ENCODE assay signal across 8 mouse cellular contexts in the genomic region with DNA sequence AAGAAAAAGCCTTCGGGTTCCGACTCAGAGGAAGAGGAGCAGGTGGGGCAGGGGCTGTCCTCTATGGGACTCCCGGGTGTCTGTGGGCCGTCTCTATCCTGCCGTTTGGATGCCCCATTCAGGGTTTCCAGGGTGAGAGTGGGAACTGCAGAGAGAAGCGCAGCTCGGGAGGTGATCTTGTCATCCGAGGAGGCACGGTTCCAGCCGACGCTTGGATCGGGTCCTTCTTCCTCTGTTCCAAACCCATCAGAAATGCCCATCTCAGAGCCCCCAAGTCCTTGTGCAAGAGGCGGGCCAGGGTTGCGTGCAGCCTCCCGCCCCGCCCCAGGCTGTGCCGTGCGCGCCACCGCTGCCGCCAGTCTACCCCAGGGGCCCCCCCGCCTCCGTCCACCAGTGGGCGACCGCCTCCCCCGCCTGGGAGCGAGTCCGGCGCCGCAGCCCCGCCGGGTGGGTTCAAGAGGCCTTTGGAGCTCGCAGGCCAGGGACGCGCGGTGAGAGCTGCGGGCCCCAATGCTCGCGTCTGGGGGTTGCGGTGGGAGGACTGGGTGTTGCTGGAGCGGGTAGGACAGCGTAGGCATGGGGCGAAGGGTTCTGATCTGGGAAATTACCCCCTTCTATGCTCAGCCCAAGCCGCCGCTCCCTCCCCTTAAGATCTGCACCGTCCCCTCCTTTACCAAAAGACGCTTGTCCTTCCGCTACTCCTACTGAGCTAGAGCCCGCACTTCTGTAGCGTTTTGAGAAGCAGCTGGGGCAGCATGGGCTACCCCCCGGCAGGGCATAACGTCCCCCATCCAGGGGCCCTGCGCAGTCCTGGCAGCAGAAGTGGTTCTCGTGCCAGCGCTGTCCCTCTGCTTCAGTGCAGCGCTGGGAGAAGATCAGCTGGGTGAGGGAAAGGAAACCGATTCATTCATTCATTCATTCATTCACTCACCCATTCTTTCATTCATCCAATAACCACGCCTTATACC. TPM values are rescaled to one million over a fixed set of nuclear protein-coding genes. Genes with fewer than 3 reads are reported as not detected.
A peak's percentile ranks its signal among the peaks of the same experiment; 100 is the strongest.
DNase-seq lines count a peak whose midpoint lies in the region; ATAC-seq and TF ChIP-seq lines count a peak whose summit lies in the region.

A gene (plus strand): TSS at position 423 of the 968 bp plus-strand sequence.

- H3K79me2 ChIP-seq in heart, adult 2 months (replicated peaks; ENCODE audit: control insufficient read depth, insufficient read depth, low read length) = no peaks in the 10 kb centered on the region

- H3K9ac ChIP-seq in embryonic facial prominence, embryonic 12.5 days = peak within 1 kb of the TSS; percentile 77
- H3K9ac ChIP-seq in heart, adult 2 months (ENCODE audit: low read depth, low read length) = peak within 1 kb of the TSS; percentile 74
- peak within 1 kb of the TSS; percentile 90 for H3K9ac ChIP-seq in midbrain, embryonic 16.5 days (ENCODE audit: low read depth, low read length)

- peak within 1 kb of the TSS; percentile 90 for H3K4me2 ChIP-seq in embryonic facial prominence, embryonic 12.5 days (replicated peaks)
- peak within 1 kb of the TSS; percentile 97 for H3K4me2 ChIP-seq in midbrain, embryonic 16.5 days (ENCODE audit: low read length)

- TF ChIP-seq POLR2A in heart, adult 2 months (IDR thresholded peaks at IDR 0.05; ENCODE audit: insufficient read depth, low read depth, low read length) = no peak
- no peak for TF ChIP-seq POLR2A in kidney, adult 2 months (IDR thresholded peaks at IDR 0.05; ENCODE audit: low read depth, low read length)

- H3K36me3 ChIP-seq in embryonic facial prominence, embryonic 12.5 days = peaks cover 17% of the 10 kb centered on the region
- no peaks in the 10 kb centered on the region for H3K36me3 ChIP-seq in heart, adult 2 months (ENCODE audit: control insufficient read depth, insufficient read depth, low read length)
- no peaks in the 10 kb centered on the region for H3K36me3 ChIP-seq in kidney, adult 2 months (ENCODE audit: control insufficient read depth, insufficient read depth, low read length)
- H3K36me3 ChIP-seq in midbrain, embryonic 16.5 days (ENCODE audit: control insufficient read depth, insufficient read depth, low read length) = peaks cover 2% of the 10 kb centered on the region; the same call in 1 of the 2 replicates

- TF ChIP-seq EP300 in heart, adult 2 months (IDR thresholded peaks at IDR 0.05; ENCODE audit: insufficient read depth, low read depth, low read length) = no peak

- H3K4me1 ChIP-seq in embryonic facial prominence, embryonic 12.5 days = peaks cover 16% of the 10 kb centered on the region
- H3K4me1 ChIP-seq in heart, adult 2 months (ENCODE audit: control insufficient read depth, insufficient read depth, low read length) = 0 out of 2 replicates have a peak, but pooled peaks cover 1% of the 10 kb centered on the region
- H3K4me1 ChIP-seq in kidney, adult 2 months (ENCODE audit: control insufficient read depth, insufficient read depth, low read length) = peaks cover 10% of the 10 kb centered on the region; the same call in 1 of the 2 replicates
- peaks cover 27% of the 10 kb centered on the region for H3K4me1 ChIP-seq in midbrain, embryonic 16.5 days (ENCODE audit: control insufficient read depth, insufficient read depth, low read length)

- 1% methylated on average over 58 of the region's 58 CpGs for WGBS in embryonic facial prominence, embryonic 12.5 days
- 3% methylated on average over 57 of the region's 58 CpGs for WGBS in heart, adult 2 months
- WGBS in kidney, adult 2 months = 5% methylated on average over 58 of the region's 58 CpGs
- WGBS in midbrain, embryonic 16.5 days = under 1% methylated on average over 58 of the region's 58 CpGs

- no peaks in the 10 kb centered on the region for H3K27me3 ChIP-seq in embryonic facial prominence, embryonic 12.5 days
- no peaks in the 10 kb centered on the region for H3K27me3 ChIP-seq in heart, adult 2 months (ENCODE audit: control insufficient read depth, insufficient read depth, low read length)
- no peaks in the 10 kb centered on the region for H3K27me3 ChIP-seq in kidney, adult 2 months (replicated peaks; ENCODE audit: control insufficient read depth, insufficient read depth, low read length)
- H3K27me3 ChIP-seq in midbrain, embryonic 16.5 days (ENCODE audit: control insufficient read depth, insufficient read depth, low read depth, low read length) = no peaks in the 10 kb centered on the region

- TF ChIP-seq CTCF in heart, adult 2 months (IDR thresholded peaks at IDR 0.05) = peak; percentile 28
- TF ChIP-seq CTCF in kidney, adult 2 months (conservative IDR thresholded peaks at IDR 0.05; ENCODE audit: insufficient read depth, insufficient read length, low read depth, low read length) = no peak

- H3K9me3 ChIP-seq in embryonic facial prominence, embryonic 12.5 days = no peaks in the 10 kb centered on the region
- H3K9me3 ChIP-seq in midbrain, embryonic 16.5 days (replicated peaks; ENCODE audit: control insufficient read depth, low read length, poor library complexity, severe bottlenecking) = no peaks in the 10 kb centered on the region

- peak; percentile 65 for ATAC-seq in embryonic facial prominence, embryonic 12.5 days (ENCODE audit: insufficient number of reproducible peaks, insufficient read depth, low FRiP score, low TSS enrichment)
- ATAC-seq in midbrain, embryonic 16.5 days = peak; percentile 77

- H3K27ac ChIP-seq in embryonic facial prominence, embryonic 12.5 days = peak within 1 kb of the TSS; percentile 86
- peak within 1 kb of the TSS; percentile 92 for H3K27ac ChIP-seq in heart, adult 2 months
- H3K27ac ChIP-seq in kidney, adult 2 months (ENCODE audit: insufficient read depth, low read depth, low read length) = peak within 1 kb of the TSS; percentile 37; the same call in 1 of the 2 replicates
- peak within 1 kb of the TSS; percentile 84 for H3K27ac ChIP-seq in midbrain, embryonic 16.5 days (ENCODE audit: low read length)

- DNase-seq in B cell, adult 2 months = peak; percentile 60 to 62
- peak; percentile 77 for DNase-seq in adrenal gland, postnatal 25 days
- peak; percentile 76 to 78 for DNase-seq in heart, adult 2 months
- DNase-seq in kidney, adult 2 months = peak; percentile 52
- peak; percentile 76 for DNase-seq in liver
- DNase-seq in spleen, postnatal 14 days (ENCODE audit: low spot score in 2 of 2) = peak; percentile 33 to 49

- intact Hi-C loops in heart, adult 2 months (cut with DNase I) = loop anchor here (1.0 kb wide), 1 partner anchor 60 kb away; no protein-coding TSS in a partner anchor

- H3K4me3 ChIP-seq in embryonic facial prominence, embryonic 12.5 days = peak within 1 kb of the TSS; percentile 74
- peak within 1 kb of the TSS; percentile 88 for H3K4me3 ChIP-seq in heart, adult 2 months
- H3K4me3 ChIP-seq in kidney, adult 2 months (ENCODE audit: insufficient read depth, low read depth, low read length) = peak within 1 kb of the TSS; percentile 77
- peak within 1 kb of the TSS; percentile 85 for H3K4me3 ChIP-seq in midbrain, embryonic 16.5 days (ENCODE audit: low read depth, low read length)

RNA-seq across cellular contexts. Expression of the gene that starts here (rescaled TPM):
- 4.3 and 8.0 TPM in 2 replicates for total RNA-seq in adrenal gland, postnatal 25 days (2021)
- 7.3 and 8.0 TPM in 2 replicates for polyA plus RNA-seq in embryonic facial prominence, embryonic 12.5 days (2016; fragmentation: Nextera tagmentation; extraction: Ambion mirVana)
- 1 to 10 TPM; 4.8 to 5.2 TPM for total RNA-seq in heart, adult 2 months (2021)
- polyA plus RNA-seq in heart, adult 2 months (2012; rRNA removed) = 10.8 and 11.7 TPM in 2 replicates
- 28.9 and 39.5 TPM in 2 replicates for polyA plus RNA-seq in kidney, adult 2 months (2012; rRNA removed)
- polyA plus RNA-seq in midbrain, embryonic 16.5 days (2015; fragmentation: Nextera tagmentation; extraction: Ambion mirVana) = 46.0 and 54.1 TPM in 2 replicates

Comparison
In these comparisons a context has a peak if more than half of its experiments do, and no peak if none do; other contexts are left out.
1. Peak in every context shown above with its lines: DNase-seq, ATAC-seq, H3K4me3 ChIP-seq and H3K27ac ChIP-seq.
2. H3K27ac ChIP-seq: peak in every context shown above with its lines; median percentile 92 in heart, adult 2 months; 86 in embryonic facial prominence, embryonic 12.5 days; 84 in midbrain, embryonic 16.5 days; 37 in kidney, adult 2 months.